Mouse (Mus musculus): ENCODE measurements at regions not wholly inside any gene's neighbourhood (a gene's known extent, or its start where the extent isn't known, plus 50 kb on each side); places are given as distances from the start of the nearest gene placed in this dataset.

DNA sequence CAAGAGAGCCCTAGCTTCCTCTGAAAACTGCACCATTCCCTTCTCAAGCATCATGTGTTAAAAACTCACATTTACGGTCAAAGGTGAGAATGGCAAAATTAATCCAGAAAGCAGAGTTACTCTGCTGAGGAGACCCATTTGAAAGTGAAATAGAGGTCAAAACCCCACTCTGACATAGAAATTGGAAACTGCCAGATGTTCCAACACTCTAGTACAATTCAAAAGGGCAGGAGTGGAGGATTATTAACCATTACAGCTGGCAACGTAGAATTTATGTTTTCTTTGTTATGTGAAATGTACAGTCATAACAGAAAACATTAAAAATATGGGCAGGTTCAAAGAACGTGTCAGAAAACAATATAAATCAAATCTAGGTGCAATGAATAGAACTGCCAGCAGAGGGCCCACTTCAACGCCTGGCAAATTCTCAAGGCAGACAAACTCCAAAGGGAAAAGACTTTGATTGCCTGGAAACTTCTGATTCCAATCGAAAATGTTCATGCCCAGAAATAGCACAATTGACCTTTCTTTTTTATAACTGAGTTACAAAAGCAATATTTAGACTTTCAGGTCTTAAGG lies 54.2 kb upstream of the Rfpl4b start:
- ATAC-seq (ENCODE audit: poor library complexity, severe bottlenecking) = no peak

DNA sequence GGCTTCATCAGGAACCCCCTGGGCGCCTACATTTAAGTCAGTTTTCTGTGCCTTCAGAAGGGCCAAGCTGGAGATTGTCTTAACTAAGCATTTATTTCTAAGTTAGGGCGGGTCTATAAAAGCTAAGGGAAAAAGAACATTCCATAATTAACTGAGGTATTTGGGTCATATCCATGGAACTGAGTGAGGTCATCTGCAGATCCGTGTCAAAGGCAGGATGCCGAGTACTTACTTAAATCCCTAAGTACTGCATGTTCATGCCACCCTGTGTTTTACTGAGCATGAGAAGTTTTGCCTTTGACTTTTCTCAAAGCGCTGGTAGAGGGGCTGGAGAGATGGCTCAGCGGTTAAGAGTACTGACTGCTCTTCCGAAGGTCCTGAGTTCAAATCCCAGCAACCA lies 57.7 kb upstream of the Rfpl4b start:
- no peak for ATAC-seq (ENCODE audit: poor library complexity, severe bottlenecking)

DNA sequence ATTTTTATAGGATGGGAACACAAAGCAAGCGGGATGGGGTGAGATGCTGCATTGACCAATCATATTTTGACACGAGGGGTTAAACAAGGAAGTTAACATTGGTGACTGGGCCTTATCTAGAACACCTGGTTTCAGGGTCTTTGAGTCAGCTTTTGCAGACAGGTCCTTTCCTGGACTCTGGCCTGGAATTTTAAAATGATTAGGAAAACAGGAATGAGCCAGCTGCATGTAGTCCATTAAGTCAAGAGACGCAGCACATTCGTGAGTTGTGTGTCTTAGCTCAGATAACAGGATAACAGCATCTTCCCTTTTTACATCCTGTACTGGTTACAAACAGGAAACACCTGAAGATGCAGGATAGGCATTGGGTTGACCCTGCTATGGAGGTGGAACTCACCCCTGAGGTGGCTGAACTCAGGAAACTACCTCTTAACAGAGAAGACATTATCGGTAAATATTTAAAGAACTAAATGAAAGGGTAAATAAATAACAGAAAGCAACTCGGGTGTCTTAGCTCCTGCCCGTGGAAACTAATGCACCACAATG lies 59.1 kb upstream of the Rfpl4b start:
- ATAC-seq (ENCODE audit: poor library complexity, severe bottlenecking) = no peak

DNA sequence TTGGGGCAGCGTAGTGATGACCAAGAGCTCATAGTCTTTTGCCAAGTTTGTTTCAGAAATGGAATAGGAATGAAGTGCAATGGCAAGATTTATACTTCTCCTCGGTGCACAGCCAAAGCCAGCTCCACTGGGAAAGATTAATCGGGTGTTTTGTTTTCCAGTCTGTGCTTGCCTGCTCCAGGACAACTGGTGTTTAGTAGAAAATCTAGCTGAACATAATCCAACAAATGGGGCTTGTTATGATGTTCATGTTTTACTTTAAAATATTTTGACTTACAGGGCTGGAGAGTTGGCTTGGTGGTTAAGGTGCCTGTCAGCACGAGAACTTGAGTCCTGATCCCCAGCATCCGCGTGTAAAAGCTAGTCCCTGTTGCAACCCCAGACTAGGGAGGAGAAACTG lies 60.6 kb upstream of the Rfpl4b start:
- no peak for ATAC-seq (ENCODE audit: poor library complexity, severe bottlenecking)

DNA sequence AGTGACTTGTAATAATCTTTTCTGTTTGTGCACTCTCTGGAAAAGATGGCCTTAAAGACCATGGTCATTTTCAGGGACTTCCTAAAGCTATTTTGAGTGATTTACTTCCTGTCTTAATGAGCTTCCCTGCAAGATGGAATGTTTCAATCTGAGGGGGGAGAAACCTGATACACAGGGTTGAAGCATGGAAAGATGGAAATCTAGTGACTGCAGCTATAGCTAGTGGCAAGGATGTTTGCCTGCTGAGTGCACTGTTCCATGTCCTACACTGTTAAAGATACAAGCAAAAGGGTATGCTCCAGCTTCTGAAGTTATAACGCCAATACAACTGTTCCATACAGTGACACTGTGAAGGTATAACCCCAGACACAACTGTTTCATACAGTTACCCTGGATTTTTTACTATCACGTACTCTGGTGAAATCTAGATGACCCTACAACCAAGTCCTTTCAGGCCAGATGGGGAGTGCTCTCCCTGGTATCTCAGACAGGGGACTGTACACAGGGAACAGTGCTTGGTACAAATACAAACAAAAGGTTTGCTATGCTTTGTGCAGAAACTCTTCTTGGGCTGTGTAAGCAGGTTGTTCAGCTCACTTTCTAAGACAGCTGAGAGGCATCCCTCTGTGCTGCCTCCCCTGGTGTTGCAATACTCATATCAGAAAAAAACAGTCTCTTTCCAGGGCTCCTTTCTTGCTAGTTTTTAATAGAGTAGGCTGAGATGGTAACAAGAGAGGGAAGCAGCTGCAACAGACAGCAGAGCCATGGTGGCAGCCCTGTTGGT lies 62.4 kb upstream of the Rfpl4b start:
- no peak for ATAC-seq (ENCODE audit: poor library complexity, severe bottlenecking)

DNA sequence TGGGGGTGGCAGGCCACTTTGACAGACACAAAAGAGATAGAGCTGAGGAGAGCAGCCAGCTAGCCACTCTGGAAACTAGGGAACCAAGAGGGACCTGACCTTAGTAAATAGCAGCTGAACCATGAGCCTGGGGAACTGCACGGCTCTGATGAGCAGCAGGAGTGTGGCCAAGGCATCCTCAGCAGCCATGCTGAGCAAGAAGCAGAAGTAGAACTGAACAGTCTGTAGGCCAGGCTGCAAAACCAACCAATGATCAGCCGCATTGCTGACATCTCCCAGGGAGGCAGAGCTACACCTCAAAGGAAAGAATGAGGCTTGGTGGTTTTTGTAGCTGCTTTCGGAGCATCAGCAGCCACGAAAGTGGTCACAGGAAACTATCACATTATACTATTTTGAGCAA lies 63.1 kb upstream of the Rfpl4b start:
- peak; percentile 77 for ATAC-seq (ENCODE audit: poor library complexity, severe bottlenecking)

DNA sequence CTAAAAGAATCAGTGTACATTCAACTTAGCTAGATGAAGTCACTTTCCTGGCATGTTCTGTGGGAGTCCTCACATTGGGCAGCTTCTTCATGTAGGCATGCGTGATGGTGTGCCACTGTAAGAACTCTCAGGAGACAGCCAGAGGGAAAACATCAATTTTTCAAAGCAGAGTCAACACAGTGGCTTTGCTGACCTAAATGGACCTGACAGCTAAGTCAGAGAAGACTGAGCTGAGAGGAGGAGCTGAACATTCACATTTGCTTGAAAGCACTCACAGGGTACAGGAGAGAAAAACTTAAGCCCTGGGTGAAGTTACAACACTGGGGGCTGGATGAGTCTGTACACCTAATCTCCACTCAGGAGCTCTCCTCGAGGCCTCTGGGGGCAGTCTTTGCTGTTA lies 64.9 kb upstream of the Rfpl4b start:
- no peak for ATAC-seq (ENCODE audit: poor library complexity, severe bottlenecking)

DNA sequence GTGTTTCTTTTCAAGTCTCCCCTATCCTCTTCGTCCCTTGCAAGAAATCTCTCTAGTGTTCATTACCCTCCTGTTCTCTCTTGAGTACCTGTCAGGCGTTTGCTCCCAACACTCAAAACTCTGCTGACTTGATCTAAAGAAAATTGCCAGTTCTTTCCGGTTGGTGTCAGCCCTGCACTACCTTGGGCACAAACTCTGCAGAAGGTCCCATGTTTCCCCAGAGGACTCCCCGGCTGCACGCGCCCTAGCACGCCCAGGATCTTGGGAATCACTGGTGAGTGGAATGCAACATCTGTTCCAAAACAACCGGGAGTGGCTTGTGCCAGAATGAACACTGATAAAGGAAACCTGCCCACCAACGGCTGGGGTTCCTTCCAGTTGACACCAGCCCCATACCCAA lies 66.3 kb upstream of the Rfpl4b start:
- no peak for ATAC-seq (ENCODE audit: poor library complexity, severe bottlenecking)

DNA sequence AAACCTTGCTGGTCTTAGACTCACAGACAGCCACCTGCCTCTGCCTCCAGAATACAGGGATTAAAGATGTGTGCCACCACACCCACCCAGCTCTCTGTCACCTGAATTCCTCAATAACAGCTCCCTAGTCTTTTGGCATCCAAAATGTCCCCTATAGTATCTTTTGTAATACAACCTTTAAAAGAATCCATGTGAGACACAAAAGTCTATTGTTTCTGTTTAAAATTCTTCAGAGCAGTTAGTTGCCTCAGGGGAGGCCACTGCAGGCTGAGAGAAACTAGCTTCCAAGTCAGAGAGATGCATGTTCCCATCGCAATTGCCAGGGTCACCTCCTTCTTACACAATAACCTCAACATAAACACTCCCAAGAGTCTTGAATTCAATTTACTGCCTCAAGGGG lies 70.6 kb upstream of the Lama4 start:
- no peak for ATAC-seq (ENCODE audit: poor library complexity, severe bottlenecking)

DNA sequence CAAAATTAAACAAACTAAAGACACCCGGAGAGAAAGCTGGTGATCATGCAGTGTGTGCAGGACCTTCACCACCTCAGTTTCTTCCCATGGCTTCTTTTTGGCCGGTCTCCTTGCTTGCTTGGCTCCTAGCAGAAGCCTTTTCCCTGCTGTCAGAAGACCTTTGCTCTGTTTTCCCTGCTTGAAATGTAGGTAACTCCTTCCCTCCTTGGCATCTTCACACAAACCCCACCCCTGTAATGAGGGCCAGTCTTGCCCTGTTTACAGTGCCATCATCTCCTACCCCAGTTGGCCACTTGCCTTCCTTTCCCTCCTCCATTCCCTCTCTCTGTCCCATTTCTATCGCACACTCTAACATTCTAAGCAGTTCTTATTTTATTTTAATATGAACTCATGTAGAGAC lies 69.7 kb upstream of the Lama4 start:
- ATAC-seq (ENCODE audit: poor library complexity, severe bottlenecking) = no peak

DNA sequence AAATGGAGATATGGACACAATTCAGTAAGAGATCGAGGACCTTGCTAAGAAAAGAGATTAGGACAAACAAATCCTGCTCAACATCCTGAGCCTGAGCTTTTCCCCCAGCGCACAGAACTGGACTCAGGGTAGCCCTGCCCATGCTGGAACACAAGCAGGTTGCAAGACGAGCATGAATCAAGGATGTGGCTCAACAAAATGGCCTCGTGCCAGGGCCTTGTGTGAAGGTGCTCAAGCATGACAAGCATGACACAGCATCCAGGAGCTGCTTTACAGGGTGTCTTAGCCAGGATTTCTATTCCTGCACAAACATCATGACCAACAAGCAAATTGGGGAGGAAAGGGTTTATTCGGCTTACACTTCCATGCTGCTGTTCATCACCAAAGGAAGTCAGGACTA lies 67.7 kb upstream of the Lama4 start:
- ATAC-seq (ENCODE audit: poor library complexity, severe bottlenecking) = no peak

DNA sequence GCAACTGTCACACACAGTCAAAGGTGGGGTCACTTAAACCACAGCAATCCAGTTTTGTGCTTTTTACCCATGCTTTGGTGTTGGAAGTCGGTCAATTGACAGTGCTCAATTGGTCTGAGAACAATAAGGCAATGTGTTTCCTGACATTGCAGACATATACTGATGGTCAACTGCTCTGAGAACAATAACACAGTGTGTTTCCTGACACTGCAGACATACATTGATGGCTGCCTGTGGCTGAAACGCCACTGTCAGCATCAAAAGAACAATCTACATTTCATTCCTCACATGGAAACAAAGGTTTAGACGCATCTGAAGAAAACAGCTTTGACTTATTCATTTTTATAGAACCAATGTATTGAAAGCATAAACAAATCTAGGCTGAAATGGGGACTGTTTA lies 59.2 kb upstream of the Lama4 start:
- ATAC-seq (ENCODE audit: poor library complexity, severe bottlenecking) = no peak

DNA sequence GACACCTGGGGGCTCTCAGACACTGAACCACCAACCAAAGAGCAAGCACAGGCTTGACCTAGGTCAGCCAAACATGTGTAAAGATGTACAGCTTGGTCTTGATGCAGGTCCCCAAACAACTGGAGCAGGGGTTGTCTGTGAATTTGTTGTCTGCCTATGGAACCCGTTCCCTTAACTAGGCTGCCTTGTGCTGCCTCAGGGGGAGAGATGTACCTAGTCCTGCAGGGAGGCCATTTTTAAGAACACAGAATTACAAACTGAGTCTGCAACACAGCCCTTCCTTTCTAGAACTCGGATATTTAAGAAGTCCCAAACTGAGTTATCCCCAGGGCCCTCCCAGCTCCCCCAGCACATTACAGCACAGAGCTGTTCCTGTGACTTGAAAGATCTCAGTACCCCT lies 57.5 kb upstream of the Lama4 start:
- no peak for ATAC-seq (ENCODE audit: poor library complexity, severe bottlenecking)

DNA sequence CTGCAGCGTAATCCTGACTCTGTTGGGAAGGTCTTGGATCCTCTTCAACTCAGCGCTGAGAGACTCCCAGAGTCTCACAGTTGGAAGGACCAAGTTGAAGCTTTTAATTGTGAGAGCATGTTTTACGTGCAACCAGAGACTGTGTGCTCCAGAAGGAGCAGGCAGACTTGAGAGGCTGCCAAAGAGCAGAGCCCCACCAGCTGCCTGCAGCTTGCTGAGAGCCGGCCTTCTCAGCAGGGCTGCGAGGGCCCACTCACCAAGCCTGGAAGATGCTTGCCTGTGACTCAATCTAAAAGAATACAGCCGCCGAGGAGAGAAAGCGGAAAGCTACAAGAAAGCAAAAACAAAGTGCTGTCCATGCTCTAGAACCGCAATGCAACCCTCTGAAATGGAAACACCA lies 57.0 kb upstream of the Lama4 start:
- no peak for ATAC-seq (ENCODE audit: poor library complexity, severe bottlenecking)

DNA sequence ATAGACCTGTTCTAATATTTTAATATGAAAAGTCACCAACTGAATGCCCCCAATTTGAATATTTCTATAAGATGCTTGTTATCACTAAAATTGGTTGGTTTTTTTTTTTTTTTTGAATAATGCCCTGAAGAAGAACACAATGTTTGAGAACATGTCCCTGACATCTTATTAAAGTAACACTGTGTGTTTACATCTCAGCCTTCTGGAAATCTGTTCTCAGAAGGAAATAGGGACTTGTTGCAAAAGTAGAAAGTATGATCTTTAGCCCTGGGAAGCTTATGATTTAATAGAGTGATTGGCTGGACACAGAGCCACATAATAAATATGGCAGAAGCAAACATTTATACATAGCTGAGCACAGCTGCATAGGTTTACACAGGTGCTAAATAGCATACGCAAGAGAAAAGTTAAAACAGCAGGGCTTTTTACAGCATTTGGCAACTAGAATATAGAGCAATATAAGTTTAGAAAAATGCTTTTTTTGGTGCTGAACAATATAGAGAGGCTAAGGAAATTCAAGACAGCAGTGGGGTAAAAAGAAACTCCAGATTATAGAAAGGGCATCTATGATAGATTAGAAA lies 56.1 kb upstream of the Lama4 start:
- no peak for ATAC-seq (ENCODE audit: poor library complexity, severe bottlenecking)

DNA sequence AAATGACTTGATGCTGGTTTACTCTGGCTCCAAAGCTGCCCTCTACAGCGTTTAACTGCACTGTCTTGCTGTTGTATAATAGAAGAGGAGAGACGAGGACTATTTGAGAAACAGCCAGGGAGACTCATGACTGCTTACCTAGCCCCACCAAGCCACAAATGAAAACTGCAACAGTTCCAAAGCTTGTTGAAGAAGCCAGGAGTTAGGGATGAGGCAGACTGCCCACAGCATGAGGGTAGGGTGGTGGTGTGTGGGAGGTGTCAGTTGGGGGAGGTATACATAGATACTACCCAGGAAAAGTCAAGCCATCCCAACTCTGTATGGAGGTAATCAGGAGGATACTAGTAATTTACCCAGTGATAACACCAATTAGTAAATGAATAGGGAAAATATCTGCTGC lies 55.5 kb upstream of the Lama4 start:
- no peak for ATAC-seq (ENCODE audit: poor library complexity, severe bottlenecking)

DNA sequence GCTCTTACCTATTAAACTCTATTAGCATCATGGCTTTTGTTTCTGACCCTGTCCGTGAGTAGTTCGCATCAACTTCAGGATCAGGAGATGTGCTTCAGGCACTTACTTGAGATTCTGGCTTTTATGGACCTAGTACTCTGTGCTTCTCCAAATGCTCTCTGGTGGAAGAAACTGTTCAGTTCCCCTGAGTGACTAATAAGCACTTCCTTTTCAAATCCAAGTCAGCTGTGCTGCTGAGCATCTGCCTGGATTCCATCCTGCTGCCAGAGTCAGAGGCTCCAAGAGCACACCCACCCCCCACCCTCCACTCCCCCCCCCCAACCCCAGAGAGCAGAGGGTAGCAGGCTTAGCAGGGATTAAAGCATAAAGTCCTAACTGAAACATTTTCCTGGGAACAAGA lies 52.3 kb upstream of the Lama4 start:
- no peak for ATAC-seq (ENCODE audit: poor library complexity, severe bottlenecking)

All from megakaryocyte, adult 5-6 weeks (primary cell).